Mouse (Mus musculus) stomach, postnatal 0 days (tissue): ENCODE results near the gene Il2ra. TPM values are rescaled to one million over a fixed set of nuclear protein-coding genes. Genes with fewer than 3 reads are reported as not detected.

ENCODE experiments used
- ATAC-seq: fragments of 200-750 bp; cut with Nextera tagmentation; 2 replicates; pipeline ENCODE4 v1.8.0; 2017; ENCODE audit not compliant: low FRiP score, low TSS enrichment
- DNase-seq: peaks from one replicate; pipeline ENCODE4 v3.0.0-alpha.2; 2016; ENCODE audit warnings: low spot score
- H3K27ac ChIP-seq: fragments of 300-500 bp; sonication (generic); replicated peaks from 2 replicates; pipeline ENCODE4 v1.5.1; 2014; ENCODE audit warnings: mild to moderate bottlenecking, control low read depth
- H3K27me3 ChIP-seq: fragments of 300-500 bp; sonication (generic); 2 replicates; pipeline ENCODE4 v1.6.1; 2014; ENCODE audit warnings: low read length; ENCODE audit not compliant: control insufficient read depth, insufficient read depth
- H3K36me3 ChIP-seq: fragments of 300-500 bp; sonication (generic); 2 replicates; pipeline ENCODE4 v1.6.1; 2014; ENCODE audit warnings: low read length, mixed read lengths; ENCODE audit not compliant: control insufficient read depth, insufficient read depth
- H3K4me1 ChIP-seq: fragments of 300-500 bp; sonication (generic); replicated peaks from 2 replicates; pipeline ENCODE4 v1.6.1; 2014; ENCODE audit warnings: antibody characterized with exemption; ENCODE audit not compliant: control insufficient read depth, insufficient read depth
- H3K4me2 ChIP-seq: fragments of 300-500 bp; sonication (generic); replicated peaks from 2 replicates; pipeline ENCODE4 v1.6.1; 2014; ENCODE audit warnings: low read depth, mild to moderate bottlenecking, control low read depth, moderate library complexity
- H3K4me3 ChIP-seq: fragments of 300-500 bp; sonication (generic); 2 replicates; pipeline ENCODE4 v1.5.1; 2014; ENCODE audit warnings: low read depth, low read length, control low read depth
- H3K9ac ChIP-seq: fragments of 300-500 bp; sonication (generic); 2 replicates; pipeline ENCODE4 v1.6.1; 2014; ENCODE audit warnings: mild to moderate bottlenecking, low read length, control low read depth, mixed read lengths
- H3K9me3 ChIP-seq: fragments of 300-500 bp; sonication (generic); 2 replicates; pipeline ENCODE4 v1.6.1; 2016; ENCODE audit warnings: low read length; ENCODE audit not compliant: control insufficient read depth
- CTCF ChIP-seq: IDR thresholded peaks from 2 replicates; pipeline ENCODE4 v1.5.1; 2016; ENCODE audit warnings: antibody characterized with exemption, low read depth, mild to moderate bottlenecking, moderate library complexity
- EP300 ChIP-seq: optimal IDR thresholded peaks from 2 replicates; pipeline ENCODE3; 2016; ENCODE audit warnings: antibody characterized with exemption
- WGBS: fragments of 180-500 bp; shearing (Covaris S2); extraction: QIAGEN DNeasy Blood & Tissue Kit; methylation state at CpG from one replicate; pipeline ENCODE4 v1.1.7; 2014; 5-methylcytosine and 5-hydroxymethylcytosine counted together
- polyA plus RNA-seq: library from polyadenylated mRNA; unstranded; fragments of >200 nt; fragmentation: Nextera tagmentation; extraction: Ambion mirVana; gene quantifications from 2 replicates; pipeline ENCODE4 v1.2.1, GENCODE M21; 2015

Gene Il2ra
- polyA plus RNA-seq, 1 experiment from 2014 or later: not detected

- Histone ChIP-seq H3K36me3 (0 out of 2 replicates have a peak, but pooled peaks cover 2% of the 10 kb centered on the region), H3K9ac (no peak overlapping the region), H3K4me3 (no peak overlapping the region), H3K27ac (no peak overlapping the region), H3K9me3 (no peaks in the 10 kb centered on the region), H3K4me2 (no peak overlapping the region), H3K4me1 (no peaks in the 10 kb centered on the region), H3K27me3 (no peaks in the 10 kb centered on the region)
- no peak for DNase-seq
- whole genome bisulfite sequencing: 80% methylated on average over 6 of the region's 6 CpGs
- TF ChIP-seq EP300 (no peak), CTCF (no peak)
- no peak for ATAC-seq
These were observed 93.2 kb downstream of the Il2ra start for GRCm38 (mm10) chr2:11735853-11736252.

- ATAC-seq: no peak
- Histone ChIP-seq H3K36me3 (peaks cover 15% of the 10 kb centered on the region), H3K4me2 (no peak overlapping the region), H3K4me1 (no peaks in the 10 kb centered on the region), H3K27me3 (no peaks in the 10 kb centered on the region), H3K9me3 (no peaks in the 10 kb centered on the region), H3K4me3 (no peak overlapping the region), H3K27ac (no peak overlapping the region), H3K9ac (no peak overlapping the region)
- 87% methylated on average over 3 of the region's 3 CpGs for WGBS
- no peak for DNase-seq
- no peak for TF ChIP-seq EP300
- TF ChIP-seq CTCF: no peak
These were observed 96.2 kb downstream of the Il2ra start for GRCm38 (mm10) chr2:11738794-11739193.

GRCm38 (mm10) chr2:11739516-11740051 is 97.0 kb downstream of the Il2ra start:
- Histone ChIP-seq H3K9me3 (no peaks in the 10 kb centered on the region), H3K27me3 (no peaks in the 10 kb centered on the region), H3K4me2 (no peak overlapping the region), H3K4me1 (no peaks in the 10 kb centered on the region), H3K9ac (no peak overlapping the region), H3K4me3 (no peak overlapping the region), H3K36me3 (peaks cover 15% of the 10 kb centered on the region), H3K27ac (no peak overlapping the region)
- no peak for TF ChIP-seq CTCF
- no peak for TF ChIP-seq EP300
- DNase-seq (no peak), ATAC-seq (no peak)
- 86% methylated on average over 4 of the region's 4 CpGs for WGBS

Other genes with a start within 250 kb of the Il2ra start
- gene Pfkfb3, start 88.7 kb upstream of the Il2ra start, polyA plus RNA-seq: 5.5 TPM in 2 replicates
- gene Rbm17, start 38.7 kb upstream of the Il2ra start, polyA plus RNA-seq: 62.2 and 64.8 TPM in 2 replicates
- not detected in 2 replicates for gene Gm17490, start 16.5 kb upstream of the Il2ra start, polyA plus RNA-seq
- 2.5 and 3.4 TPM in 2 replicates for gene Il15ra, start 62.5 kb downstream of the Il2ra start, polyA plus RNA-seq
- gene Fbh1, start 134.8 kb downstream of the Il2ra start, polyA plus RNA-seq: 53.3 and 54.4 TPM in 2 replicates
- gene Ankrd16, start 135.1 kb downstream of the Il2ra start, polyA plus RNA-seq: 20.4 and 21.2 TPM in 2 replicates